Mouse (Mus musculus): Measurements from ENCODE around the gene Hpn. TPM values are rescaled to one million over a fixed set of nuclear protein-coding genes. Genes with fewer than 3 reads are reported as not detected.

The Hpn gene
- polyA plus RNA-seq (2012; rRNA removed): 3.3 and 4.0 TPM in 2 replicates

DNA sequence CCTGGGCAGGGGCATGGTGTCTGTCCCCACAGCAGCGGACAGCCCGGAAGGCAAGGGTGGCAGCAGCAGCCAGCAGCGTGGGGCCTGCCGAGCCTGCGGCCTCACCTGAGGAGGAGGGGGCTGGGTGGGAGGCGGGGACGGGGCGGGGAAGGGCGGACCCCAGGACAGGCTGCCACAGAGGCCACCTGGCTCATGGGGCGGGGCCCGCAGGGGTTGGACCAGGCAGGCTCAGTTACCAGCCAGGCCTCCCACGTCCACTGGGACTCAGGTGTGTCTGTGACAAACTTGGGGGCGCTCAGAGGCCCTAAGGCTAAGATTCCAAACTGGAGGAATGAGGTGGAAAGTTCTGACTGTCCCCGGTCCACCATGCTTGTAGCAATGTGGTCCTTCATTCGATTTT, at the start of gene Hpn:
Gene Hpn, minus strand, starts transcription at position 109 of the 400 bp plus-strand sequence.
- no peak for DNase-seq (ENCODE audit: extremely low spot score in 1 of 2, low spot score in 1 of 2)

DNA sequence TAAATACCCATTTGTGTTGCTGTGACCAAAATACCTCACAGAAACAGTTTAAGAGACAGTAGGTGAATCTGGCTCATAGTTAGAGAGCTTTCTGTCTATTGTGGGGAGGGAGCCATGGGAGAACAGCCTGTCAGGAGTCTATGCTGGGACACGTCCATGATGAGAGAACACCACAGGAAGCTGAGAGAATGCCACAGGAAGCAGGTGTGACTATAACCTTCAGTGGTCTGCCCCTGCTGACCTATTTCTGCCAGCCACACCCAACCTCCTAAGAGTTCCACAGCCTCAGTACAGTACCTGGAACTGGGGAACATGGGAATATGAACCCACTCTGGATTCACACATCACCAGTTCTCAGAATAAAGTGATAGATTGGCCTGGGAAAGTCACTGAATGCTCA, 49.7 kb upstream of the Hpn start:
- DNase-seq (ENCODE audit: extremely low spot score in 1 of 2, low spot score in 1 of 2): no peak

DNA sequence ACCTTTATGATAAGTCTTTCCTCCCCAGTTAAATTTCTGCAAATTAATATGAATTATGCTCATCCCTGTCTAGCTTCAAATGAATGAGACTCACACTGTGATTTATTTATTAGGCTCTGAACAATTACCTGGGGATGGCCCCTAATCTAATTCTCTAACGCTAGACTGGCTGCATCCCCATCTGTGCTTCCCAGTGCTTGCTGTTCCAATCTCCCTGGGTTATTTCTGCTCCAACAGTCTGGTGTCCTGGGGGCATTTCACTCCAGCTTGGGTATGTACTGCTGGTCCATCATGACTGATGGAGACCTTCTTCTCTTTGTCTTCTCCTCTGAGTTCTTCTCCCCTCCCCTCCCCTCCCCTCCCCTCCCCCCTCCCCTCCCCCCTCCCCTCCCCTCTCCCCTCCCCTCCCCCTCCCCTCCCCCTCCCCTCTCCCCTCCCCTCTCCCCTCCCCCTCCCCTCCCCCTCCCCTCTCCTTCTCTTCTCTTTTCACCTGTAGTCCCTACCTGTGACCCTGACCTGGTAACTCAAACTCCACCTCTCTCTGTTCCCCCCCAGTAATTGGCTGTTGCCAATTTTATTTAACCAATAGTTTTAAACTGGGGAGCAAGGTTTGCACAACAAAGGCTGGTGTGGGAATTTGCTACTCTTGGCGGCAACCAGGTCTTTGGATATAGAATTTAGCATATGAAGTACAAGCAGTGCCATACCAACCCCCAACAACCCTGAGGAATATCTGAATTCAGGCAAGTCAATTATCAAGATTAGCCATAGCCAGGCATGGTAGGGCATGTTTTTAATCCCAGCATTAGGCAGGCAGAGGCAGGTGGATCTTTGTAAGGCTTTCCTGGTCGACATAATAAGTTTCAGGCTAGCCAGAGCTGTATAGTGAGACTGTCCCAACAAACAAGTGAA, 48.8 kb upstream of the Hpn start:
- no peak for DNase-seq (ENCODE audit: extremely low spot score in 1 of 2, low spot score in 1 of 2)

DNA sequence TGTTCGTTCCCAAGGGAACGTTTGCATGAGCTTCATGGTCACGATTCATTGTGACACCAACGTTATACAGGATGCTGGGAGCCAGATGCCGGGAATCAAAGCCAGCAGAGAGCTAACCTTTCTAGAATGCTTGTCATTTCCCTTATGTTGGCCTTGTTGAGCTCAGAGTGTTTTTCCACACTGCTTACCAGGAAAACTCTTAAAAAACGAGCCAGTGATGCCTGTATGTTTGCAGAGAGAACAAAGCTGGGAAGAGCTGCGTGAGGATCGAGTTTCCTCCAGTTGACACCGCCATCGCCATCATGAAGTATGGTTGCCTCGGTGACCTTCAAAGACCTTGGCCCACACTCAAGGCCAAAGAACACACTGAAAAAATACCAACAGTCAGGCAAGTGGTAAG, 47.2 kb upstream of the Hpn start:
- DNase-seq (ENCODE audit: extremely low spot score in 1 of 2, low spot score in 1 of 2): no peak

DNA sequence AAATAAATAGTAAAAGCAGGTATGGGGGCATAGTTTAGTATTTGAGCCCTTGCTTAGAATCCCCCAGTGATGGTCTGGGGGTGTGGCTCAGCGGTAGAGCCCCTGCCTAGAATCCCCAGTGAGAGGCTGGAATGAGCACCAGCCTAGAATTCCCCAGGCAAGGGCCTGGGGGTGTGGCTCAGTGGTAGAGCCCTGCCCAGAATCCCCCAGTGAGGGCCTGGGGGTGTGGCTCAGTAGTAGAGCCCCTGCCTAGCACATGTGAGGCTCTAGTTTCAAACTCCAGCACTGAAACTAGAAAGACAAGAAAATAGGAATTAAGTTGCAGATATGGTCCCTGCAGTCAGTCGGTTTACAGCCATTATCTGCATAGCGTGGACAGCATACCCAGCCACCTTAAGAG, 46.7 kb upstream of the Hpn start:
- no peak for DNase-seq (ENCODE audit: extremely low spot score in 1 of 2, low spot score in 1 of 2)

DNA sequence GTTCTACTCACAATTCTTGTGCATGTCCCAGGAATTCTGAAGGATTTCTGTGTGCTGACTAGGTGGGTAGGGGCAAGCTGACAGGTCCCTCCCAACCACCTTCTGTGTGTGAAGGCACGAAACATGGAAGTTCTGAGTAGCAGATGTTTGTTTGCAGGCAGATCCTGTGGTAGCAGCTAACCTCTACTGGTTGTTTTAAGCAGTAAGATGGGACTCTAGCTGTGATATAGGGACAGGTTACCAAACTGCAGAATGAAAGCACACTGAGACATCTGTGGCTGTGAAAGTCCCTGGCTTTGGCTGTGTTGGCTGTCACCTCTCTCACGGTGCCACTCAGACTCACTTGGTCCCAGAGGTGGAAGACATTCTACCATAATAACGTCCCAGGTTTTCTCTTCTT, 46.2 kb upstream of the Hpn start:
- no peak for DNase-seq (ENCODE audit: extremely low spot score in 1 of 2, low spot score in 1 of 2)

DNA sequence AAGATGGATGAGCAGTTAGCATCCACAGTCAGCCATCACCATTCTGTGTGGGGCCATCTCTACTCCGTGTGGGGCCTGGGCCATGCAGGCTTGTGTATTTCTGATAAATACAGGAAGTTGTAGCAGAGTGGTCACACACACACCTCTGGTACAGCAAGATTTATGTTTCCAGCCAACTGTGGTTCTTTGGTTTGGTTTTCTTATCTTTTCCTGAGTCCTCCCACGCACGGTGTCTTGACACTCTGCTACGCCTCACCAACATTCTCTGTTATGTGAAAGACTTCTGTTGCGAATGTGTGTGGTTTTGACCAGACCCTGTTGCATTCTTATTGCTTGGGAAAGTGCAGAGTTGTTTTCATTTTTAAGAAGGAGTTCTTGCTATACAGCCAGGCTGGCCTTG, 45.7 kb upstream of the Hpn start:
- no peak for DNase-seq (ENCODE audit: extremely low spot score in 1 of 2, low spot score in 1 of 2)

DNA sequence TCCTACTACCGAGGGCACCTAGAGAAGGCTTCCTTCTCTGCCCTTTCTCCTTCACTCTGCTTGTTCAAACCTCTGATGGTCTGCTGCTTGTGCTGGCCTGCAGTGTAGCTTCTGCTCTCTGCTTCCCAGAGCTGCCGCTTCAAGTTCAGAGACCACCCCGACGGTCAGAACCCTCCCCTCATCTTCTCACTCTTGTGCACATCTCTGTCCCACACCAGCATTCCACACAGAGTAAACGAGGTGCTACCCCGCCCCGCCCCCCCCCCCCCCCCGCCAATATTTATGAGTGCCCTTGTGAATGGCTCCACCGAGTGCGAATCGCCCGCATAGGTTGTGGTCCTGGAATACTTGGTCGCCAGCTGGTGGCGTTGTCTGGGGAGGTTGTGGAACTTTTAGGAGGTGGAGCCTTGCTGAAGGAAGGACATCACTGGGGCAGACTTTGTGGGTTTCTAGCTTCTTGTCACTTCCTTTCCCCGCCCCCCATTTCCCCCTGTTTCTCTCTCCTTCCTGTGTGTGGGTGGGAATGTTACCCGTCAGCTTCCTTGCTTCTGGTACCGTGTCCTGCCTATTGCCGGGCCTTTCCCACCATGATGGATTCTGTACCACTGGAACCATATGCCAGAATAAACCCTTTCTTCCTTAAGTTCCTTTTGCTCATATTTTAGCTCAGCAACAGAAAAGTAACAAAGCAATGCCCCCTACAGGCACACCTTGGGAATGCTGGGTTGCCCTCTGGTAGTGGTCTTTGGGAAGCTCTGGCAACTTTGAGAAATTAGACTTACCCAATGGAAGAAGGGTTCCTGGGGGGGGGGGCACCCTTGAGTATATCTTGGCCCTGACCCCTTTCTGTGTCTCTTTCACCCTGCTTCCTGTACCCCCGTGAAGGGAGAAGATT, 41.2 kb upstream of the Hpn start:
- no peak for DNase-seq (ENCODE audit: extremely low spot score in 1 of 2, low spot score in 1 of 2)

DNA sequence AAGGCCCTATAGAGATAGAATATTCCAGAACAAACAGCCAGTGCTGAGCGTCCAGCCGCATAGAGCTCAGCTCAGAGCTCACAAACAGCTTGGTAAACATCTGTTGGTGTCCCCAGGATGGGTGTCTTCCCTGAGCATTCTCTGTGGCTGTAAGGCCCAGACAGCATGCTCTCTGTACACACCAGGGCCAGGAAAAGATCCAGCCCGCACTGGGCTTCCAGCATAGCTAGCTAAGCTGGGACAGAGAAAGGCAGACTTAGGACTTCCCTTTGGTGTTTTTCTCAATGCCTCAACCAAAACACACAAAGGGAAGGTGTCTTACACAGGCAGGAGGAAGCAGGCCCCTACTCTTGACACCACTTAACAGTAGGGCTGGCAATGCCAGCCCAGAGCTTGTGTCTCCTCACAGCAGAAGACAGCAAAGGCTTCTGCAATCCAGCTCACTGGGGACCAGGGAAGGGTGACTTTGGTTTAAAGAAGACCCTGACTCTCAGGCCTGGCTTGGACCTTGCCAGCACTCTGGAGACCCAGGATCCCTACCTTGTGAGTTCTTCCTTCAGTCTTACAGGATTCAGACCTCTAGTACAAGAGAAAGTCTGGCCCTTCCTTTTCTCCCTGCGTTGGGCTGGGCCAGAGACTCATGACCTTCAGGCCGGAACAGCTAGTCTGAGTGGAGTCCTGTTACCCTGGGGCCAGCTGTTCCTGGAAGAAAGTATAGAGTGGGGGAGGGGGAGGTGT, 40.4 kb upstream of the Hpn start, which contains the start of gene Gramd1a:
Gene Gramd1a, minus strand, starts transcription at position 601 of the 738 bp plus-strand sequence.
- no peak for DNase-seq (ENCODE audit: extremely low spot score in 1 of 2, low spot score in 1 of 2)

DNA sequence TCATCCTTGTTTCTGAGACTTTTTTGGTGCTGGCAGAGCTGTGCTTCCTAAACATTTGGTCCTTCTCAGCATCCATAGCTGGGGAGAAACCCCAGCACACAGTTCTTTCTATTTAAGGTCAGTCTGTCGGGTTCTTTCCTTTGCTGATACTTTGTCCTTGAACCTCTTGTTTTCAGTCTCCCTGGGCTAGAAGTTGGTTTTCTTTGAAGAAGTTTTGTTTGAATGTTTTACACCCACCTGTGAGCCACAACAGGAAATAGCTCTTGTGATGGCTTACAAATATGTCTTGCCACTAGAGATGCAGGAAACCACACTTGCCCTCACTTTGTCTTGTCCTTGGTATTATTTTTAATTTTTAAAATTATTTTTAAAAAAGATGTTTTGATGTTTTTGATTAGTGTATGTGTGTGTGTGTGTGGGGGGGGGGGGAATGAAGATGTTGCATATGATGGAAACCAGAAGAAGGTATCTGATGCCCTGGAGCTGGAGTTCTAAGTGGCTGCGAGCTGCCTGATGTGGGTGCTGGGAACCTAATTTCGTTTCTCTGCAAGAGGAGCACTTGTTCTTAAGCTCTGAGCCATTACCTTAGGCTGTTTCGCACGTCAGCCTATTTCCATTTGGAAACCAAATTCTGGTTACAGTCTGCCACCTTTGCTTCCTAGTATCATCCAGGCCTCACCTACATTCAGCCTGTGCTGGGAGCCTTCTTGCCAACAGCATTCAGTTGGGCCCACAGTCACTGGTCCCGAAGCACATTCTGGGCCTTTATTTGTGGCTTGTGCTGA, 38.6 kb upstream of the Hpn start:
- no peak for DNase-seq (ENCODE audit: extremely low spot score in 1 of 2, low spot score in 1 of 2)

DNA sequence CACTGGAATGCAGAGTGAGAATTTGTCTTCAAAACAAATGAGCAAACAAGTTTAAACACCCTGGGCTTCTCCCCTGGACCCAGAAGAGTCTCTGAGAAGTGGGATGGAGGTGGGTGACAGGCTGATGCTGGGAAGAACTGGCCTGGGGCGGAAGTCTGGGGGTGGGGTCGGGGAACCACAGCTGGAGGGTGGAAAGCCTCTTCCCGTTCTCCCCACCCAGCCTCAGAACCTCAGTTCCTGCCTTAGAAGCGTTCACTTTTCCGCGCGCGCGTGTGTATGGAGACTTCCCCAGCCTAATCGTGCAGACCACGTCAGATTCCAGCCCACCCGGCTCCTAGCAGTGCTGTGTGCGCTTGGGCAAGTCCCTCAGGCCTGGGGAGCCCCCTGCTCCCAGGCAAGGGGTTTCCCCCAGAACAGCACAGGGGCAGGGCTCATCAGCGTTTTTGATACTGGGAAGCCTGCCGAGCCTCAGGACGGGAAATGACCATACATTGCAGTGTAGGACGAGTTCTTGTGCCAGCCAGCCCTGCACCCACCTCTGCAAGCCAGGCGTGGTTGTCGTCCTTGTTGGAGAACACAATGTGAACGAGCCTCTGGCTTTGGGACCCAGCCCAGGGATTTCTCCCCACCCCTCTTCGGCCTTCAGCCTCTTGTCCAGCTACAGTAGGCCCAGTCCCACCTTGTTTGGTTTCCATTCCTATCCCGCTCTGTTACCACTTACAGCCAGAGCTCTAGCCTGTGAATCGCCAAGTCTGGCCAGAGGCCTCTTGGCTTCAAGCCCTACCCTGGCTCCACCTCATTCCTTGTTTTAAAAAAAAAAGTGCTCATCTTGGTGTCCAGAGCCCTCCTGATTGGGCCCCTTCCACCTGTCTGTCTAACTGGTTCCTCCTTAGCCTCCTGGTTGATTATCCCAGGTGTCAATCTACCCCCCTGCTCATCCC, 36.5 kb upstream of the Hpn start:
- peak in 1 of 2 experiments; percentile 48 for DNase-seq (ENCODE audit: extremely low spot score in 1 of 2, low spot score in 1 of 2)

DNA sequence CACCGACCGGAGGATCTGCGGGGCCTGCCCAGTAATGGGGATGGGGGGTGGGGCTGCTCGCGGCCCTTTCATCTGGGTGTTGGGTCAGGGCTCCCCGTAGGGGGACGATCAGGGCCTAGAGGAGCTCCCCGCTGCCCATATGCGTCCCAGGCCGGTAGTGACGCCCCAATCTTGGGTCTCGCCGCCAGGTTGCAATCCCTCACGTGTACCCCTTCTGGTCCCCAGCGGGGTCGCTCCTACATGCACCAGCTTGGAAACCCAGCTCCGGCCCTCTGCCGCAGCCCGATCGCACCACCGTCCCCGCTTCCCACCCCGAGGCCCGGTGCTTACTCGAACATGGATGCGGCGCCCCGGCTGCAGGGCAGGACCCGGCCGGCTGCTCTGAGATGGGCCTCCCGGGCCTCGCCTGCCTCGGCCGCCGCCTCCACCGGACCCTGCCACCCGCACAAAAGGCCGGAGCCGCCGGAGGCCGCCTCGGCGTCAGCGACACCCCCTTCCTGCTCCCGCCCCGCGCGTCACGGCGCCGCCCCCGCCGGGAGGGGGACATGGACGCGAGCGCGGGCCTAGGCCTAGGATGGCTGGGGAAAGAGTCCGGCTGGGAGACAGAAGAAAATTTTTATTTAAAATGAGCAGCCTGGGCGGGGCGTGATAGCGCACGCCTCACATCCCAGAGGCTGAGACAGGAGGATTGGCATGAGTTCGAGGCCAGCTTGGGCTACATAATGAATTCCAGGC, 35.6 kb upstream of the Hpn start:
- DNase-seq (ENCODE audit: extremely low spot score in 1 of 2, low spot score in 1 of 2): peak in 1 of 2 experiments; percentile 87

DNA sequence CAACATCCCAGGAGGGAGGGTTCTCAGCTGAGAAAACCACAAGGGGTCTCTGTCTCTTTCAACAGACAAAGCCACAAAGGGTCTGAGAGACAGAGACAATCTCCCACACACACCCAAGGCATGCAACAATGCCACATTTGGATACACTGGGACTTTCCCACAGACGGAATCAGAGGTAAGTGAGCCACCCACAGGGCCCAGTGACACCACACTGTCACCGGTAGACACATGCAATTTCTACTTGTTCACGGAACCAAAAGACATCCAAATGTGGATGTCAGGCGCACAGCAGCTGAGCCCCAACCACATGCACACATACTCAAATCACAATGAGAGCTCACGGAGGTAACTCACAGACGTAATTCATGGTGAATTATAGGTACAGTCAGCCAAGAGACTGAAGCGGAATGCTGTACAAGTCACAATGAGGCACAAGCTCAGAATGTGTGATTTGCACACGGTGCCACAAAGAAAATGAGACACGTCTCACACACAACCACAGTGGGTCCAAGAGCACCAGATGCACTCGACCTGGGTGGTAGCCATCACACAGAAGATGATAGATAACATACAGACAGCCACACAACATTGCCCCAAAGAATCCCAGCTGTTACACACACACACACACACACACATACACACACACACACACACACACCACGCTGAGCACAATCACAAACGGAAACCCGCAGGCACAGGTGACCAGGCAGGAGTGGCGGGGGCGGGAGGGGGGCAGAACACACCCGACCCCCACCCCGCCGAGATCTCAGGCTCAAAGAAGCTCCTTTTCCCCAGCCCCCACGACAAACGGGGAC, 34.9 kb upstream of the Hpn start:
- DNase-seq (ENCODE audit: extremely low spot score in 1 of 2, low spot score in 1 of 2): no peak

DNA sequence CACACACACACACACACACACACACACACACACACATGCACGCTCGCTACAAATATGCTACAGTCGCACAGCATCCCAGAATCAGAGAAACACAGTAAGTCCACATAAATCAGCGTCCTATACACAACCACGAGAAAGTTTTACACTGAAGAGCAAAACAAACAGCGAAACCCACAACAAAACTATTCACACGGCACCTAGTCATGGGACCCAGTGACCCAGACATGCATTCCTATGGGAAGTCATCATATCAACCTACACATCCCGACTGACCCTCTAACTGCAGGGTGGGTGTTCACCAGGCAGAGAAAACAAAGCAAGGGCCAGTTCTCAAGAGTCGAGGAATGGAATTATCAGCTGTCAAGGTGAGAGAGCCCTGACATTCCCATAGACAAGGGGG, 34.2 kb upstream of the Hpn start:
- DNase-seq (ENCODE audit: extremely low spot score in 1 of 2, low spot score in 1 of 2): no peak

DNA sequence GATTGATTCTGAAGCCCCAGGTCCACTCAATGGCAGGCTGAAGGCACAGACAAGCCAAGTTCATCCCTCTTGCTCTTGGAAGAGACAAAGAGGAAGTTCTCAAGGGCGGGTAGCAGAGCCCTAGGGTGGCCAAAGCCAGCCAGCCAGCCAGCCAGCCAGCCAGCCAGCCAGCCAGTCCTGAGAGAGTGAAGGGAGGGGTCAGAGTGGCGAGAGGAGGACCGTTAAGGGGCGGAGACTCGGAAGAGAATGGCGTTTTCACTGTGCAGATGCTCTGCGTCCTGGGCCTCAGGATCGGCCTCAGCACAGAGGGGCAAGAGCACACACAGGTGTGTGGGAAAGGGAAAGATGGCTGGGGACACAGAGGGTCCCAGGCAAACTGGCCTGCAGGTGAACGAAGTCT, 33.7 kb upstream of the Hpn start:
- no peak for DNase-seq (ENCODE audit: extremely low spot score in 1 of 2, low spot score in 1 of 2)

DNA sequence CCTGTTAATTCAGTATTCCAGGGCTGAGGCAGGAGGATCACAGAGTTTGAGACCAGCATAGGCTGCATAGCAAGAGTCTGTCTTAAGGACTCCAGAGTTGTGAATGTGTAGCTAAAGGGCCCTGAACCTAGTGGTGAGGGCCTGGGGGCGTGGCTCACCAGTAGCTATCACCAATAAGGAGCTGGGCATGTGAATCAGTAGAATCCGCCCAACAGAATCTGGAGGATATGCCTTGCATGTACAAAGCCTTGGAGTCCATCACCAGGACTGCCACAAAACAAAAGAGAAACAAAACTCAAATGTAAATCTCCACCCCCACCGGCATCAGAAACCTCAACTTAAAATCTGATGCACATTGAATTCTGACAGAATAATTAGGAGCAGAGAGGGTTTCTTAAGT, 33.0 kb upstream of the Hpn start:
- DNase-seq (ENCODE audit: extremely low spot score in 1 of 2, low spot score in 1 of 2): no peak

DNA sequence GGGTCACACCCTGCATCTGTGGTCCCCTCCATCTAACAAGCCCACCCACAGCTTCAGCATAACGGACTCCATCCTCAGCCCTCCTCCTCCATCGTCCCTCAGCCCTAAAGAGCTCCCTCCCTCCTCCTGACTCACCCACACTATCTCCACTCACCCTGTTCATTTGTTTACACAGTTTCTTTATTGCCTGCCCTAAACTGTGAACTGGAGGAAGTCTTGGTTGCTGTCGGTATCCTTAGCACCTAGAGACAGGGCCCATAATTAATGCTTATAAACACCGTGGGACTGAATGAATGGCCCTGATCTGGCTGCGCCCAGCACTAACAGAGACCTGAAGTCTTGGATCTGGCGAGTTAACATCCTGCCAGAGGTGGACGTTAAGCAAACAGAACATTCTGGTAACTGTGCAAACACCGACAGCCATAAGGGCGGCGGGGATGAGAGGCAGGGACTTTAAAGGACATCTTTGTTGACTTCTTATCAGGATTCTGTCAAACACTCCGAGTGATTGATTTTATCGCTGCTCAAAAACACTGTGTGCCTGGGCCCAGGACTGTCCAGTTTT, 30.6 kb upstream of the Hpn start:
- DNase-seq (ENCODE audit: extremely low spot score in 1 of 2, low spot score in 1 of 2): no peak
